Mouse (Mus musculus): ENCODE results near the gene Sebox.
A peak's percentile ranks its signal among the peaks of the same experiment; 100 is the strongest.

The Sebox gene

GRCm38 (mm10) chr11:78502909-78503650 lies at the start of gene Sebox:
TSS of gene Sebox (plus strand) at chr11:78503447.
- DNase-seq, result peak; percentile 18

GRCm38 (mm10) chr11:78453675-78454074 lies 49.6 kb upstream of the Sebox start:
- peak; percentile 80 for DNase-seq

GRCm38 (mm10) chr11:78454276-78454675 lies 49.0 kb upstream of the Sebox start:
- no peak for DNase-seq

GRCm38 (mm10) chr11:78455308-78455707 lies 47.9 kb upstream of the Sebox start:
- DNase-seq, result peak; percentile 51

GRCm38 (mm10) chr11:78458740-78459139 lies 44.5 kb upstream of the Sebox start:
- DNase-seq, result no peak

- DNase-seq, result no peak
Measured at GRCm38 (mm10) chr11:78461894-78462293, 41.4 kb upstream of the Sebox start.

- DNase-seq, result no peak
Measured at GRCm38 (mm10) chr11:78462669-78463068, 40.6 kb upstream of the Sebox start.

GRCm38 (mm10) chr11:78463286-78464036 lies 39.8 kb upstream of the Sebox start:
- DNase-seq, result no peak

- DNase-seq, result peak; percentile 57
Measured at GRCm38 (mm10) chr11:78465116-78465515, 38.1 kb upstream of the Sebox start.

- peak; percentile 85 for DNase-seq
Measured at GRCm38 (mm10) chr11:78465568-78466180, 37.6 kb upstream of the Sebox start, which contains the start of gene Slc46a1. TSS of gene Slc46a1 (plus strand) at chr11:78465697.

GRCm38 (mm10) chr11:78466242-78466912 lies 36.9 kb upstream of the Sebox start:
- DNase-seq, result no peak

GRCm38 (mm10) chr11:78467515-78467914 lies 35.7 kb upstream of the Sebox start:
- no peak for DNase-seq

- no peak for DNase-seq
Measured at GRCm38 (mm10) chr11:78467932-78468331, 35.3 kb upstream of the Sebox start.

- no peak for DNase-seq
Measured at GRCm38 (mm10) chr11:78471326-78472103, 31.7 kb upstream of the Sebox start.

GRCm38 (mm10) chr11:78475289-78475688 lies 28.0 kb upstream of the Sebox start:
- DNase-seq, result no peak

- DNase-seq, result no peak
Measured at GRCm38 (mm10) chr11:78483639-78484038, 19.6 kb upstream of the Sebox start.

- DNase-seq, result peak; percentile 83
Measured at GRCm38 (mm10) chr11:78488168-78488567, 15.1 kb upstream of the Sebox start.

GRCm38 (mm10) chr11:78490781-78491241 lies 12.4 kb upstream of the Sebox start:
- peak; percentile 73 for DNase-seq

GRCm38 (mm10) chr11:78495904-78496303 lies 7.3 kb upstream of the Sebox start:
- DNase-seq, result peak; percentile 69

- no peak for DNase-seq
Measured at GRCm38 (mm10) chr11:78497071-78497541, 6.1 kb upstream of the Sebox start.

GRCm38 (mm10) chr11:78497544-78498522 lies 5.4 kb upstream of the Sebox start, which contains the start of gene Sarm1:
TSS of gene Sarm1 (minus strand) at chr11:78497754.
- peak; percentile 97 for DNase-seq

Data from retina, postnatal 1 day (tissue).